Mouse (Mus musculus): ENCODE results near the gene Bst1. TPM values are rescaled to one million over a fixed set of nuclear protein-coding genes. Genes with fewer than 3 reads are reported as not detected.

Gene Bst1
- not detected for polyA plus RNA-seq (2017; shearing (Covaris generic))

DNA sequence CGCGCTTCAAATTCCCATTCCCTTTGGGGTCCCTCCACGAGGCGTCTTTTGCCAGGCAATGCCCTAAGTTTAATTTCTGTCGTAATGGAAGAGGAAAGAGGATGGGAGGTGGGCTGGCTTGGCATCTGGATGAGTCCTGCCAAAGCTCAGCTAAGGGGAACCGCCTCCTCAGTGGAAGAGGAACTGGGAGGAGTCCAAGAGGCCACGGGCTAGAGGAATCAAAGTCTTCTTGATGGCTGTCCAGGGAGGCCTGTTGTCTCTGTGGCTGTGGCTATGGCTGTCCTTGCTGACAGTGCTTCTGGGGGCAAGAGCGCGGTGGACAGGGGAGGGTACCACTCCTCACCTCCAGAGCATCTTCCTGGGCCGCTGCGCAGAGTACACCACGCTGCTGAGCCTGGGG is at the start of gene Bst1:
Bst1 (plus strand) TSS at position 191 of the 400 bp plus-strand sequence.

DNA sequence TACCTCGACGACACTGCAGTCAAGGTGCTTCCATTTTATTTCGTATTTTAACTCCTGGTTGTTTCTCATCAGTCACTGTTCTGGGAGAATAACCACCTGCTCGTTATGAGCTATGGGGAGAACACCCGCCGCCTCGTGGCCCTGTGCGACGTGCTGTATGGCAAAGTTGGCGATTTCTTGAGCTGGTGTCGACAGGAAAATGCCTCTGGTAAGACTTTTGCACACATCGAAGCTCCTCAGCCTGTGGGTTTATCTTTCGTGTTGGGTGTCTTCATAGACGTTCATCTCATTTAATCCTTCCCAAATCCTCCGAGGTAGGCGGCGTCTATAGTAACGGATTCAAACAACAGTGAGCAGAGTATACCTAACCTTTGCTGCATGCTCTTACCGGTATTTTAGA is 2.9 kb downstream of the Bst1 start, which contains the start of gene Fbxl5:
Fbxl5 (minus strand) TSS at position 101 of the 400 bp plus-strand sequence.

DNA sequence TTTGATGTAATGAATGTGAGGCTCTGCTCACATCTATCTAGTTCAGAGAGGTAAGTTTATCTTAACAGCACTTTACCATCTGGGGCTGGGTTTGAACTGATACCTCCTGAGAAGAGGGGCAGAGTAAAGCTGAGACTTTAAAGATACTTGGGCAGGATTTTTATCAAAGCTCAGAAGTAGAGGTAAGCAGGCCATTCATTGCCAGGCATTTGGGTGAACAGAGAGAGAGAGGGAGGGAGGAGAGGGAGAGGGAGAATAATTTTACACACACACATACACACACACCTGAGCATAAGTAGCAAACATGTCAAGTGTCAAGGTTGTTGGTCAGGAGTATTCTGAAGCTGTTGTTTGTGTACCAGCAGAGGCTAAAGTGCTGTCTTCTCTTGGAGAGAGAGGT is 49.6 kb downstream of the Bst1 start, which contains the start of gene Cd38:
Cd38 (plus strand) TSS at position 301 of the 400 bp plus-strand sequence.

Other genes with a start within 250 kb of the Bst1 start
- not detected for gene Cc2d2a, start 156.5 kb upstream of the Bst1 start, polyA plus RNA-seq (2017; shearing (Covaris generic))
- gene Fbxl5, start 2.8 kb downstream of the Bst1 start, polyA plus RNA-seq (2017; shearing (Covaris generic)), result 63.5 TPM
- 5.7 TPM for gene Cd38, start 49.7 kb downstream of the Bst1 start, polyA plus RNA-seq (2017; shearing (Covaris generic))
- not detected for gene Gm7879, start 94.3 kb downstream of the Bst1 start, polyA plus RNA-seq (2017; shearing (Covaris generic))
- gene Fgfbp1, start 162.9 kb downstream of the Bst1 start, polyA plus RNA-seq (2017; shearing (Covaris generic)), result 0.46 TPM